Mouse (Mus musculus) bone marrow, adult 2 months (tissue): ENCODE results near the gene Srrm4.

Experiments
- CTCF ChIP-seq: fragments of 200-500 bp; IDR thresholded peaks from 2 replicates; pipeline ENCODE4 v1.5.1; 2011; ENCODE audit warnings: low read length, control low read depth; ENCODE audit not compliant: control insufficient read depth, insufficient read depth
- POLR2A ChIP-seq: fragments of 200-500 bp; IDR thresholded peaks from 2 replicates; pipeline ENCODE4 v1.6.1; 2011; ENCODE audit warnings: low read depth, mild to moderate bottlenecking, control low read depth, low read length, borderline replicate concordance; ENCODE audit not compliant: control insufficient read depth

- TF ChIP-seq CTCF (no peak), POLR2A (no peak)
Observed at GRCm38 (mm10) chr5:116490826-116491225, 100.8 kb downstream of the Srrm4 start.
